8 mouse cellular contexts compared by ENCODE assay signal in genomic region chr9:80155277-80155676, GRCm38 (mm10). TPM values are rescaled to one million over a fixed set of nuclear protein-coding genes. Genes with fewer than 3 reads are reported as not detected.
DNase-seq lines count a peak whose midpoint lies in the region; ATAC-seq lines count a peak whose summit lies in the region.

No protein-coding gene starts in this region.

- peak; percentile 56 for DNase-seq in MN1 (ENCODE audit: low spot score)
- DNase-seq in adrenal gland, postnatal 25 days = peak; percentile 35
- DNase-seq in kidney, postnatal 36 days = peak; percentile 75 to 79
- peak; percentile 69 for DNase-seq in lung, postnatal 25 days (ENCODE audit: low spot score)
- DNase-seq in spleen, postnatal 10 days (ENCODE audit: low spot score in 2 of 2) = no peak
- DNase-seq in c-Kit-positive CD71-positive TER-119-positive erythroid progenitor cells, embryonic 14.5 days (ENCODE audit: low spot score) = no peak
- DNase-seq in cerebellum, postnatal 36 days = no peak

- H3K27me3 ChIP-seq in heart, embryonic 16.5 days (ENCODE audit: control insufficient read depth, insufficient read depth, low read length) = no peaks in the 10 kb centered on the region

- H3K4me3 ChIP-seq in heart, embryonic 16.5 days (ENCODE audit: low read length) = no peak overlapping the region

- WGBS in heart, embryonic 16.5 days = 67% methylated on average over 5 of the region's 5 CpGs

- H3K27ac ChIP-seq in heart, embryonic 16.5 days (ENCODE audit: low read length) = no peak overlapping the region

- H3K4me1 ChIP-seq in heart, embryonic 16.5 days (ENCODE audit: control insufficient read depth, insufficient read depth, low read length) = no peaks in the 10 kb centered on the region

- 0 out of 2 replicates have a peak, but pooled peaks have one; percentile 28 for ATAC-seq in heart, embryonic 16.5 days (replicated peaks; ENCODE audit: extremely low read depth, insufficient read depth, low FRiP score)

- H3K4me2 ChIP-seq in heart, embryonic 16.5 days (ENCODE audit: low read depth, low read length) = no peak overlapping the region

- no peaks in the 10 kb centered on the region for H3K9me3 ChIP-seq in heart, embryonic 16.5 days (replicated peaks; ENCODE audit: control insufficient read depth, low read length)

- H3K9ac ChIP-seq in heart, embryonic 16.5 days (ENCODE audit: low read length) = no peak overlapping the region

- H3K36me3 ChIP-seq in heart, embryonic 16.5 days (ENCODE audit: control insufficient read depth, insufficient read depth) = no peaks in the 10 kb centered on the region

RNA-seq across cellular contexts. Expression of gene Myo6, which starts 9.6 kb away (rescaled TPM):
- 39.5 and 47.2 TPM in 2 replicates for total RNA-seq in adrenal gland, postnatal 25 days (2021)
- polyA plus RNA-seq in heart, embryonic 16.5 days (2015; fragmentation: Nextera tagmentation; extraction: Ambion mirVana) = 10.0 and 11.2 TPM in 2 replicates

Comparison
In these comparisons a context has a peak if more than half of its experiments do, and no peak if none do; other contexts are left out.
1. DNase-seq: peak in MN1 (single experiment), adrenal gland, postnatal 25 days (single experiment), kidney, postnatal 36 days (2 of 2) and lung, postnatal 25 days (single experiment); none in spleen, postnatal 10 days (0 of 2), c-Kit-positive CD71-positive TER-119-positive erythroid progenitor cells, embryonic 14.5 days (single experiment) and cerebellum, postnatal 36 days (0 of 2).